ENCODE assay signal across 8 mouse cellular contexts in genomic region chr11:98022555-98023371, GRCm38 (mm10). TPM values are rescaled to one million over a fixed set of nuclear protein-coding genes. Genes with fewer than 3 reads are reported as not detected.
DNase-seq lines count a peak whose midpoint lies in the region; ATAC-seq and TF ChIP-seq lines count a peak whose summit lies in the region.

Gene Cacnb1, minus strand, starts transcription at chr11:98023034.

- peak; percentile 68 to 71 for DNase-seq in cerebellum, adult 2 months
- peak; percentile 39 for DNase-seq in gastrocnemius, adult 18-20 months (ENCODE audit: low spot score)
- DNase-seq in limb, embryonic 11.5 days (ENCODE audit: low spot score), result peak; percentile 85
- peak; percentile 91 for DNase-seq in midbrain, embryonic 14.5 days
- peak; percentile 68 for DNase-seq in stomach, postnatal 0 days (ENCODE audit: low spot score)

- peak within 1 kb of the TSS; percentile 82 for H3K4me2 ChIP-seq in hindbrain, embryonic 15.5 days
- peak within 1 kb of the TSS; percentile 95 for H3K4me2 ChIP-seq in limb, embryonic 11.5 days (ENCODE audit: low read depth, severe bottlenecking)
- peak within 1 kb of the TSS; percentile 73 for H3K4me2 ChIP-seq in midbrain, embryonic 14.5 days (ENCODE audit: low read length)
- peak within 1 kb of the TSS; percentile 95 for H3K4me2 ChIP-seq in stomach, postnatal 0 days (replicated peaks; ENCODE audit: low read depth)

- WGBS in cerebellum, adult 2 months, result under 1% methylated on average over 44 of the region's 52 CpGs
- WGBS in hindbrain, embryonic 15.5 days, result under 1% methylated on average over 47 of the region's 52 CpGs
- WGBS in limb, embryonic 11.5 days, result under 1% methylated on average over 39 of the region's 52 CpGs
- under 1% methylated on average over 52 of the region's 52 CpGs for WGBS in midbrain, embryonic 14.5 days
- 1% methylated on average over 51 of the region's 52 CpGs for WGBS in stomach, postnatal 0 days

- peak within 1 kb of the TSS; percentile 67 for H3K27ac ChIP-seq in cerebellum, adult 2 months (ENCODE audit: insufficient read depth, low read length)
- H3K27ac ChIP-seq in hindbrain, embryonic 15.5 days (replicated peaks), result peak within 1 kb of the TSS; percentile 93
- peak within 1 kb of the TSS; percentile 83 for H3K27ac ChIP-seq in limb, embryonic 11.5 days (replicated peaks; ENCODE audit: low read depth, low read length)
- H3K27ac ChIP-seq in midbrain, embryonic 14.5 days (replicated peaks; ENCODE audit: low read depth, low read length), result peak within 1 kb of the TSS; percentile 97
- peak within 1 kb of the TSS; percentile 88 for H3K27ac ChIP-seq in stomach, postnatal 0 days (replicated peaks)

- H3K4me3 ChIP-seq in erythroblast, embryonic 14.5 days (replicated peaks), result peak within 1 kb of the TSS; percentile 62
- H3K4me3 ChIP-seq in cerebellum, adult 2 months (replicated peaks; ENCODE audit: insufficient read depth, low read depth, low read length), result peak within 1 kb of the TSS; percentile 92
- peak within 1 kb of the TSS; percentile 75 for H3K4me3 ChIP-seq in hindbrain, embryonic 15.5 days
- H3K4me3 ChIP-seq in limb, embryonic 11.5 days (ENCODE audit: low read depth, low read length), result peak within 1 kb of the TSS; percentile 84
- peak within 1 kb of the TSS; percentile 94 for H3K4me3 ChIP-seq in midbrain, embryonic 14.5 days (replicated peaks; ENCODE audit: low read depth, low read length)
- H3K4me3 ChIP-seq in stomach, postnatal 0 days (ENCODE audit: low read depth, low read length), result peak within 1 kb of the TSS; percentile 64

- peaks cover 55% of the 10 kb centered on the region for H3K27me3 ChIP-seq in erythroblast, embryonic 14.5 days (ENCODE audit: control insufficient read depth)
- no peaks in the 10 kb centered on the region for H3K27me3 ChIP-seq in cerebellum, adult 2 months (ENCODE audit: control insufficient read depth, insufficient read depth, low read length)
- no peaks in the 10 kb centered on the region for H3K27me3 ChIP-seq in hindbrain, embryonic 15.5 days
- H3K27me3 ChIP-seq in limb, embryonic 11.5 days (ENCODE audit: control insufficient read depth, insufficient read depth, low read length), result no peaks in the 10 kb centered on the region
- no peaks in the 10 kb centered on the region for H3K27me3 ChIP-seq in midbrain, embryonic 14.5 days (ENCODE audit: control insufficient read depth, insufficient read depth, low read length)
- no peaks in the 10 kb centered on the region for H3K27me3 ChIP-seq in stomach, postnatal 0 days (ENCODE audit: control insufficient read depth, insufficient read depth, low read length)

- no peak for TF ChIP-seq CTCF in cerebellum, adult 2 months (IDR thresholded peaks at IDR 0.05; ENCODE audit: borderline replicate concordance, insufficient read depth, low read depth, low read length)
- TF ChIP-seq CTCF in stomach, postnatal 0 days (IDR thresholded peaks at IDR 0.05; ENCODE audit: low read depth), result no peak

- peaks cover under 1% of the 10 kb centered on the region; the same call in 1 of the 2 replicates for H3K36me3 ChIP-seq in erythroblast, embryonic 14.5 days (ENCODE audit: control insufficient read depth)
- H3K36me3 ChIP-seq in hindbrain, embryonic 15.5 days, result peaks cover 7% of the 10 kb centered on the region; the same call in 1 of the 2 replicates
- no peaks in the 10 kb centered on the region for H3K36me3 ChIP-seq in limb, embryonic 11.5 days (ENCODE audit: control insufficient read depth, insufficient read depth, low read length)
- H3K36me3 ChIP-seq in midbrain, embryonic 14.5 days (ENCODE audit: control insufficient read depth, insufficient read depth, low read length), result peaks cover 12% of the 10 kb centered on the region
- no peaks in the 10 kb centered on the region for H3K36me3 ChIP-seq in stomach, postnatal 0 days (ENCODE audit: control insufficient read depth, insufficient read depth, low read length)

- no peak for TF ChIP-seq EP300 in stomach, postnatal 0 days (optimal IDR thresholded peaks at IDR 0.05)

- ATAC-seq in erythroblast, adult 5-6 weeks (replicated peaks; ENCODE audit: low FRiP score, poor library complexity, severe bottlenecking), result no peak
- peak; percentile 68 for ATAC-seq in hindbrain, embryonic 15.5 days (ENCODE audit: low FRiP score, low read depth)
- ATAC-seq in limb, embryonic 11.5 days (ENCODE audit: insufficient number of reproducible peaks, low FRiP score, low TSS enrichment, low read depth), result peak; percentile 40; the same call in 1 of the 2 replicates
- ATAC-seq in midbrain, embryonic 14.5 days (ENCODE audit: low FRiP score, low TSS enrichment), result peak; percentile 68
- ATAC-seq in stomach, postnatal 0 days (ENCODE audit: low FRiP score, low TSS enrichment), result peak; percentile 28

- 0 out of 2 replicates have a peak, but pooled peaks have one; percentile 37 for TF ChIP-seq POLR2A in cerebellum, adult 2 months (IDR thresholded peaks at IDR 0.05; ENCODE audit: borderline replicate concordance, insufficient read depth, low read length)

- peak within 1 kb of the TSS; percentile 85 for H3K9ac ChIP-seq in hindbrain, embryonic 15.5 days
- H3K9ac ChIP-seq in limb, embryonic 11.5 days (ENCODE audit: low read length), result peak within 1 kb of the TSS; percentile 83
- peak within 1 kb of the TSS; percentile 95 for H3K9ac ChIP-seq in midbrain, embryonic 14.5 days (replicated peaks; ENCODE audit: low read length)
- peak within 1 kb of the TSS; percentile 76 for H3K9ac ChIP-seq in stomach, postnatal 0 days (ENCODE audit: low read length)

- H3K4me1 ChIP-seq in erythroblast, embryonic 14.5 days (ENCODE audit: control insufficient read depth), result peaks cover 33% of the 10 kb centered on the region
- peaks cover 17% of the 10 kb centered on the region for H3K4me1 ChIP-seq in cerebellum, adult 2 months (ENCODE audit: control insufficient read depth, insufficient read depth, low read length)
- peaks cover 53% of the 10 kb centered on the region for H3K4me1 ChIP-seq in hindbrain, embryonic 15.5 days (replicated peaks)
- H3K4me1 ChIP-seq in limb, embryonic 11.5 days (ENCODE audit: control insufficient read depth, insufficient read depth, low read length), result peaks cover 21% of the 10 kb centered on the region
- peaks cover 45% of the 10 kb centered on the region for H3K4me1 ChIP-seq in midbrain, embryonic 14.5 days (ENCODE audit: control insufficient read depth, insufficient read depth, low read length)
- H3K4me1 ChIP-seq in stomach, postnatal 0 days (replicated peaks; ENCODE audit: control insufficient read depth, insufficient read depth), result no peaks in the 10 kb centered on the region

- H3K9me3 ChIP-seq in erythroblast, embryonic 14.5 days (ENCODE audit: control insufficient read depth, low read length), result no peaks in the 10 kb centered on the region
- no peaks in the 10 kb centered on the region for H3K9me3 ChIP-seq in hindbrain, embryonic 15.5 days
- no peaks in the 10 kb centered on the region for H3K9me3 ChIP-seq in limb, embryonic 11.5 days (ENCODE audit: control insufficient read depth, low read length)
- no peaks in the 10 kb centered on the region for H3K9me3 ChIP-seq in midbrain, embryonic 14.5 days (ENCODE audit: control insufficient read depth, low read length)
- H3K9me3 ChIP-seq in stomach, postnatal 0 days (ENCODE audit: control insufficient read depth, low read length), result no peaks in the 10 kb centered on the region

RNA-seq across cellular contexts. Expression of gene Cacnb1, which starts in this region (rescaled TPM):
- 0.03 TPM in 1 of 2 replicates, not detected in the other for polyA plus RNA-seq in erythroblast, embryonic 14.5 days (2012)
- not detected in 2 replicates for total RNA-seq in erythroblast, adult 5-6 weeks (2015; ENCODE audit: low replicate concordance)
- total RNA-seq in erythroblast, adult 5-6 weeks (2017; ENCODE audit: low replicate concordance), result 0.34 TPM in 1 of 2 replicates, not detected in the other
- polyA plus RNA-seq in cerebellum, adult 2 months (2012; rRNA removed), result 34.6 and 37.5 TPM in 2 replicates
- 100 to 1,000 TPM; 167 to 198 TPM for total RNA-seq in gastrocnemius, adult 18-20 months (2021)
- polyA plus RNA-seq in hindbrain, embryonic 15.5 days (2015; fragmentation: Nextera tagmentation; extraction: Ambion mirVana), result 62.2 and 70.1 TPM in 2 replicates
- polyA plus RNA-seq in limb, embryonic 11.5 days (2014; fragmentation: Nextera tagmentation; extraction: Ambion mirVana), result 6.8 and 7.2 TPM in 2 replicates
- polyA plus RNA-seq in midbrain, embryonic 14.5 days (2014; fragmentation: Nextera tagmentation; extraction: Ambion mirVana), result 40.6 and 61.2 TPM in 2 replicates
- 4.2 and 4.9 TPM in 2 replicates for polyA plus RNA-seq in stomach, postnatal 0 days (2015; fragmentation: Nextera tagmentation; extraction: Ambion mirVana)

Comparison
In these comparisons a context has a peak if more than half of its experiments do, and no peak if none do; other contexts are left out.
1. RNA of gene Cacnb1 (total RNA-seq): 167 to 198 TPM in gastrocnemius, adult 18-20 months; 0.34 TPM in erythroblast, adult 5-6 weeks; every median in the first group is over 100 times any median in the second.
2. DNase-seq: peak in every context shown above with its lines; median percentile 91 in midbrain, embryonic 14.5 days; 85 in limb, embryonic 11.5 days; 70 in cerebellum, adult 2 months; 68 in stomach, postnatal 0 days; 39 in gastrocnemius, adult 18-20 months.
3. Peak in every context shown above with its lines, with median percentiles within 50 percentile points of each other: H3K4me3 ChIP-seq, H3K27ac ChIP-seq, H3K4me2 ChIP-seq and H3K9ac ChIP-seq.